In genomic region chr11:113366257-113367030, GRCm38 (mm10) we compare ENCODE assay signal across 11 mouse cellular contexts.
A peak's percentile ranks its signal among the peaks of the same experiment; 100 is the strongest.
DNase-seq lines count a peak whose midpoint lies in the region; ATAC-seq and TF ChIP-seq lines count a peak whose summit lies in the region.
"Had no signal": no experiment of that assay in that cellular context is flagged by ENCODE, and none has a peak within 500 bp of the region (broad histone marks: within the 10 kb centered on the region; RNA-seq: fewer than 3 reads in every experiment).

No protein-coding gene starts in this region.

- H3K27ac ChIP-seq in forebrain, embryonic 10.5 days, result peak overlapping the region; percentile 54; the same call in 1 of the 2 replicates
- no peak overlapping the region for H3K27ac ChIP-seq in forebrain, postnatal 0 days (ENCODE audit: low read depth, low read length)
- H3K27ac ChIP-seq in liver, postnatal 0 days (ENCODE audit: low read depth), result no peak overlapping the region
- H3K27ac ChIP-seq in liver, embryonic 12.5 days, result no peak overlapping the region
- H3K27ac ChIP-seq in embryonic facial prominence, embryonic 11.5 days (replicated peaks; ENCODE audit: low read depth, low read length), result no peak overlapping the region
- H3K27ac ChIP-seq in midbrain, embryonic 12.5 days (replicated peaks), result peak overlapping the region; percentile 55
- H3K27ac ChIP-seq: left cerebral cortex, adult 2 months; liver, embryonic 15.5 days had no signal

- no peak for TF ChIP-seq EP300 in liver, postnatal 0 days (IDR thresholded peaks at IDR 0.05; ENCODE audit: low read depth)

- H3K36me3 ChIP-seq in forebrain, embryonic 10.5 days (replicated peaks), result no peaks in the 10 kb centered on the region
- H3K36me3 ChIP-seq in forebrain, postnatal 0 days (ENCODE audit: insufficient read depth), result no peaks in the 10 kb centered on the region
- 0 out of 2 replicates have a peak, but pooled peaks cover 3% of the 10 kb centered on the region for H3K36me3 ChIP-seq in liver, postnatal 0 days (replicated peaks; ENCODE audit: insufficient read depth, low read length)
- H3K36me3 ChIP-seq in liver, embryonic 12.5 days, result peaks cover 8% of the 10 kb centered on the region; the same call in 1 of the 2 replicates
- no peaks in the 10 kb centered on the region; the same call in 1 of the 2 replicates for H3K36me3 ChIP-seq in embryonic facial prominence, embryonic 11.5 days (replicated peaks; ENCODE audit: control insufficient read depth, insufficient read depth, low read depth, low read length)
- no peaks in the 10 kb centered on the region for H3K36me3 ChIP-seq in midbrain, embryonic 12.5 days
- H3K36me3 ChIP-seq: liver, embryonic 15.5 days had no signal

- peaks cover 34% of the 10 kb centered on the region for H3K4me1 ChIP-seq in forebrain, embryonic 10.5 days
- H3K4me1 ChIP-seq in forebrain, postnatal 0 days (ENCODE audit: insufficient read depth), result no peaks in the 10 kb centered on the region
- no peaks in the 10 kb centered on the region for H3K4me1 ChIP-seq in liver, postnatal 0 days (ENCODE audit: insufficient read depth)
- H3K4me1 ChIP-seq in liver, embryonic 12.5 days, result peaks cover 5% of the 10 kb centered on the region; the same call in 1 of the 2 replicates
- no peaks in the 10 kb centered on the region for H3K4me1 ChIP-seq in embryonic facial prominence, embryonic 11.5 days (ENCODE audit: control insufficient read depth, insufficient read depth, low read length)
- H3K4me1 ChIP-seq in midbrain, embryonic 12.5 days, result peaks cover 23% of the 10 kb centered on the region
- H3K4me1 ChIP-seq: liver, embryonic 15.5 days had no signal

- H3K9ac ChIP-seq in forebrain, postnatal 0 days, result no peak overlapping the region
- H3K9ac ChIP-seq in liver, postnatal 0 days (replicated peaks), result no peak overlapping the region
- no peak overlapping the region for H3K9ac ChIP-seq in liver, embryonic 12.5 days
- H3K9ac ChIP-seq in embryonic facial prominence, embryonic 11.5 days (replicated peaks; ENCODE audit: low read length), result no peak overlapping the region
- H3K9ac ChIP-seq in midbrain, embryonic 12.5 days (replicated peaks), result no peak overlapping the region
- H3K9ac ChIP-seq: liver, embryonic 15.5 days had no signal

- no peaks in the 10 kb centered on the region for H3K27me3 ChIP-seq in forebrain, embryonic 10.5 days (ENCODE audit: poor library complexity, severe bottlenecking)
- H3K27me3 ChIP-seq in forebrain, postnatal 0 days (ENCODE audit: insufficient read depth, low read length), result no peaks in the 10 kb centered on the region
- no peaks in the 10 kb centered on the region for H3K27me3 ChIP-seq in liver, postnatal 0 days (ENCODE audit: insufficient read depth, low read length)
- no peaks in the 10 kb centered on the region for H3K27me3 ChIP-seq in liver, embryonic 12.5 days (replicated peaks)
- H3K27me3 ChIP-seq in embryonic facial prominence, embryonic 11.5 days (ENCODE audit: control insufficient read depth, insufficient read depth, low read length), result no peaks in the 10 kb centered on the region
- peaks cover 34% of the 10 kb centered on the region for H3K27me3 ChIP-seq in midbrain, embryonic 12.5 days
- H3K27me3 ChIP-seq: liver, embryonic 15.5 days had no signal

- no peak overlapping the region for H3K4me2 ChIP-seq in forebrain, postnatal 0 days (ENCODE audit: low read depth)
- no peak overlapping the region for H3K4me2 ChIP-seq in liver, postnatal 0 days (ENCODE audit: low read depth, low read length)
- H3K4me2 ChIP-seq in liver, embryonic 12.5 days, result no peak overlapping the region
- H3K4me2 ChIP-seq in embryonic facial prominence, embryonic 11.5 days (ENCODE audit: low read depth, low read length), result no peak overlapping the region
- H3K4me2 ChIP-seq in midbrain, embryonic 12.5 days (replicated peaks), result 0 out of 2 replicates have a peak overlapping the region, but pooled peaks have one; percentile 0
- H3K4me2 ChIP-seq: liver, embryonic 15.5 days had no signal

- H3K9me3 ChIP-seq in forebrain, embryonic 10.5 days, result peaks cover 4% of the 10 kb centered on the region; the same call in 1 of the 2 replicates
- no peaks in the 10 kb centered on the region for H3K9me3 ChIP-seq in forebrain, postnatal 0 days (ENCODE audit: low read length)
- no peaks in the 10 kb centered on the region for H3K9me3 ChIP-seq in liver, postnatal 0 days (ENCODE audit: low read length)
- no peaks in the 10 kb centered on the region for H3K9me3 ChIP-seq in liver, embryonic 12.5 days (replicated peaks)
- H3K9me3 ChIP-seq in embryonic facial prominence, embryonic 11.5 days (replicated peaks; ENCODE audit: control insufficient read depth, low read length), result no peaks in the 10 kb centered on the region
- no peaks in the 10 kb centered on the region for H3K9me3 ChIP-seq in midbrain, embryonic 12.5 days
- H3K9me3 ChIP-seq: liver, embryonic 15.5 days had no signal

- WGBS in forebrain, embryonic 10.5 days, result 50% methylated on average over 19 of the region's 19 CpGs
- WGBS in forebrain, postnatal 0 days, result 57% methylated on average over 19 of the region's 19 CpGs
- 65% methylated on average over 19 of the region's 19 CpGs for WGBS in liver, postnatal 0 days (ENCODE audit: insufficient replicate concordance)
- 65% methylated on average over 19 of the region's 19 CpGs for WGBS in liver, embryonic 12.5 days (ENCODE audit: insufficient replicate concordance)
- WGBS in embryonic facial prominence, embryonic 11.5 days, result 40% methylated on average over 19 of the region's 19 CpGs
- 27% methylated on average over 19 of the region's 19 CpGs for WGBS in midbrain, embryonic 12.5 days

- TF ChIP-seq CTCF in forebrain, postnatal 0 days (IDR thresholded peaks at IDR 0.05; ENCODE audit: low read depth), result no peak
- TF ChIP-seq CTCF in liver, postnatal 0 days (IDR thresholded peaks at IDR 0.05; ENCODE audit: low read depth), result no peak

- no peak for ATAC-seq in forebrain, postnatal 0 days
- no peak for ATAC-seq in liver, postnatal 0 days
- ATAC-seq in liver, embryonic 12.5 days, result no peak
- no peak for ATAC-seq in embryonic facial prominence, embryonic 11.5 days (replicated peaks; ENCODE audit: insufficient number of reproducible peaks, low FRiP score, low TSS enrichment, low read depth)
- ATAC-seq in midbrain, embryonic 12.5 days (ENCODE audit: low FRiP score, low read depth), result peak; percentile 78
- ATAC-seq: forebrain, embryonic 14.5 days had no signal

- no peak overlapping the region for H3K4me3 ChIP-seq in forebrain, embryonic 10.5 days
- no peak overlapping the region for H3K4me3 ChIP-seq in forebrain, postnatal 0 days (ENCODE audit: low read depth, low read length)
- no peak overlapping the region for H3K4me3 ChIP-seq in liver, postnatal 0 days (ENCODE audit: low read depth, low read length)
- H3K4me3 ChIP-seq in liver, embryonic 12.5 days, result no peak overlapping the region
- no peak overlapping the region for H3K4me3 ChIP-seq in embryonic facial prominence, embryonic 11.5 days (ENCODE audit: low read depth, low read length)
- H3K4me3 ChIP-seq in midbrain, embryonic 12.5 days, result no peak overlapping the region
- H3K4me3 ChIP-seq: left cerebral cortex, adult 2 months; liver, embryonic 15.5 days had no signal

- DNase-seq in forebrain, embryonic 10.5 days (ENCODE audit: extremely low spot score, low spot score), result no peak
- no peak for DNase-seq in forebrain, postnatal 0 days
- DNase-seq in liver, postnatal 0 days, result peak; percentile 22
- peak; percentile 39 for DNase-seq in embryonic facial prominence, embryonic 11.5 days (ENCODE audit: low spot score)
- DNase-seq in cerebellum, adult 9-11 months, result no peak
- DNase-seq in frontal cortex, postnatal 36 days (ENCODE audit: low spot score in 2 of 2), result no peak

Comparison
In these comparisons a context has a peak if more than half of its experiments do, and no peak if none do; other contexts are left out.
1. H3K27ac ChIP-seq: peak in forebrain, embryonic 10.5 days (single experiment) and midbrain, embryonic 12.5 days (single experiment); none in forebrain, postnatal 0 days (single experiment), liver, postnatal 0 days (single experiment), liver, embryonic 12.5 days (single experiment) and embryonic facial prominence, embryonic 11.5 days (single experiment).
2. DNase-seq: peak in liver, postnatal 0 days (single experiment) and embryonic facial prominence, embryonic 11.5 days (single experiment); none in forebrain, embryonic 10.5 days (single experiment), forebrain, postnatal 0 days (single experiment), cerebellum, adult 9-11 months (single experiment) and frontal cortex, postnatal 36 days (0 of 2).